Mouse (Mus musculus) T-cell, adult 66 days (primary cell): ENCODE data around the gene Capza2. TPM values are rescaled to one million over a fixed set of nuclear protein-coding genes. Genes with fewer than 3 reads are reported as not detected.

Experiments used
- total RNA-seq, 2 experiments: library from RNA; stranded (reverse); gene quantifications; 3 replicates in 1 of 2; 4 replicates in 1 of 2; pipeline ENCODE4 v1.2.4; 2023

Gene Capza2
- 100 to 1,000 TPM; 114 to 123 TPM for total RNA-seq

GRCm38 (mm10) chr6:17635615-17636284, at the start of gene Capza2:
Gene Capza2 (plus strand): TSS chr6:17636234.

GRCm38 (mm10) chr6:17692647-17693046, 56.6 kb downstream of the Capza2 start, which contains the start of gene St7:
Gene St7 (plus strand): TSS chr6:17692933.

Other genes with a start within 250 kb of the Capza2 start
- gene Met, start 172.4 kb upstream of the Capza2 start, total RNA-seq, result under 1 TPM in 1 of 2 experiments, not detected in 1; 0.15 TPM
- gene St7, start 56.7 kb downstream of the Capza2 start, total RNA-seq, result 10 to 100 TPM; 12.9 to 14.6 TPM